Mouse (Mus musculus) monocyte, adult 5-6 weeks (primary cell): ENCODE results near the gene Wfdc3. TPM values are rescaled to one million over a fixed set of nuclear protein-coding genes. Genes with fewer than 3 reads are reported as not detected.

Source experiments
- ATAC-seq: fragments of 153-309, 156-312 bp; replicated peaks from 2 replicates; pipeline ENCODE4 v1.8.0; 2017; ENCODE audit warnings: mild to moderate bottlenecking; ENCODE audit not compliant: low TSS enrichment, insufficient number of reproducible peaks, severe bottlenecking, poor library complexity, low FRiP score
- total RNA-seq: library from RNA; stranded (forward); fragments of 200-1000, 200-491, 200-594 nt; gene quantifications from 3 replicates; pipeline ENCODE4 v1.2.3, GENCODE M21; 2017

Gene Wfdc3
- total RNA-seq = not detected in 3 replicates

- ATAC-seq = peak; percentile 76
These were observed at the start of gene Wfdc3, which contains the start of gene Dnttip1 for GRCm38 (mm10) chr2:164745843-164746479. TSS of gene Wfdc3 (minus strand) at chr2:164745931. TSS of gene Dnttip1 (plus strand) at chr2:164745983.

- peak; percentile 58 for ATAC-seq
These were observed 48.6 kb upstream of the Wfdc3 start for GRCm38 (mm10) chr2:164794293-164794692.

- no peak for ATAC-seq
These were observed 48.0 kb upstream of the Wfdc3 start for GRCm38 (mm10) chr2:164793772-164794171.

- ATAC-seq = no peak
These were observed 47.5 kb upstream of the Wfdc3 start for GRCm38 (mm10) chr2:164793236-164793635.

- ATAC-seq = no peak
These were observed 46.9 kb upstream of the Wfdc3 start for GRCm38 (mm10) chr2:164792400-164793190.

- ATAC-seq = no peak
These were observed 46.1 kb upstream of the Wfdc3 start for GRCm38 (mm10) chr2:164791841-164792261.

- ATAC-seq = no peak
These were observed 44.7 kb upstream of the Wfdc3 start for GRCm38 (mm10) chr2:164790451-164790850.

- no peak for ATAC-seq
These were observed 42.7 kb upstream of the Wfdc3 start for GRCm38 (mm10) chr2:164788411-164788810.

- no peak for ATAC-seq
These were observed 42.0 kb upstream of the Wfdc3 start for GRCm38 (mm10) chr2:164787779-164788178.

GRCm38 (mm10) chr2:164787032-164787431 lies 41.3 kb upstream of the Wfdc3 start:
- peak; percentile 11; the same call in 1 of the 2 replicates for ATAC-seq

- no peak for ATAC-seq
These were observed 40.7 kb upstream of the Wfdc3 start for GRCm38 (mm10) chr2:164786388-164786885.

- ATAC-seq = peak; percentile 27
These were observed 40.0 kb upstream of the Wfdc3 start, which contains the start of gene Snx21 for GRCm38 (mm10) chr2:164785481-164786387. TSS of gene Snx21 (plus strand) at chr2:164785823.

- no peak for ATAC-seq
These were observed 39.2 kb upstream of the Wfdc3 start for GRCm38 (mm10) chr2:164784869-164785420.

GRCm38 (mm10) chr2:164783926-164784581 lies 38.3 kb upstream of the Wfdc3 start:
- ATAC-seq = no peak

GRCm38 (mm10) chr2:164781876-164782275 lies 36.1 kb upstream of the Wfdc3 start:
- ATAC-seq = no peak

GRCm38 (mm10) chr2:164779481-164780086 lies 33.9 kb upstream of the Wfdc3 start, which contains the start of gene Tnnc2:
TSS of gene Tnnc2 (minus strand) at chr2:164779967.
- ATAC-seq = no peak

- ATAC-seq = no peak
These were observed 33.1 kb upstream of the Wfdc3 start for GRCm38 (mm10) chr2:164778809-164779208.

GRCm38 (mm10) chr2:164778015-164778287 lies 32.2 kb upstream of the Wfdc3 start:
- ATAC-seq = no peak
